Mouse (Mus musculus): ENCODE data around the gene Aifm3.

GRCm38 (mm10) chr16:17552837-17553236, 63.4 kb downstream of the Aifm3 start:
- TF ChIP-seq GATA1 (IDR thresholded peaks at IDR 0.05; ENCODE audit: low read length), result no peak
- TF ChIP-seq TAL1 (IDR thresholded peaks at IDR 0.05; ENCODE audit: low read length), result no peak

Measured in erythroblast, embryonic 14.5 days (primary cell).